Mouse (Mus musculus) small intestine, adult 10 weeks (tissue): ENCODE data around the gene Olfr1136. TPM values are rescaled to one million over a fixed set of nuclear protein-coding genes. Genes with fewer than 3 reads are reported as not detected.

ENCODE experiments used
- polyA plus RNA-seq: library from polyadenylated mRNA; stranded (reverse); fragments of 350-450 nt; fragmentation: Illumina TruSeq; extraction: RNeasy Lipid Tissue Mini Kit (QIAGEN cat#74804); gene quantifications from one replicate; pipeline ENCODE4 v1.2.3, GENCODE M21; 2014; ENCODE audit warnings: low replicate concordance

Olfr1136 gene
- polyA plus RNA-seq, result not detected

GRCm38 (mm10) chr2:87693847-87694246, at the start of gene Olfr1136:
Gene Olfr1136, minus strand, starts transcription at chr2:87693947.

DNA sequence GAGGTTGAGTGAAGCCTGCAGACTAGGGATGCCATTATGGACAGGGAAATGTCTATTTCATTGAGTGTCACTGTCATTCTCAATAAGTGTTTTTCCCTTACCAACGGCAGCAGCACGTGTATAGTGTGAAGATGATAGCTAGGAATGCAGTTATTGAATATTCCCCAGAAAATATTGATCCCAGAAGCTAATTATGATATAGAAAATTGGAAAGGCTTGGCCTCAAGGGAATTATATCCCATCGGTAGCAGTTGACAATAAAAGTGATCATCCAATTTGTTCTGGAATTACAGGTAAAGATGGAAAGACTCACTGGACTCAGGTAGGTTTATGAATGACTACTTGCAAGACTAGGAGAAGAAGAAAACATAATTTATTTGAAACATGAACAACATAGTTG, 49.7 kb upstream of the Olfr1136 start, which contains the start of gene Olfr1140:
Gene Olfr1140, plus strand, starts transcription at position 301 of the 400 bp plus-strand sequence.

GRCm38 (mm10) chr2:87739878-87740277, 46.1 kb upstream of the Olfr1136 start, which contains the start of gene Olfr1138:
Gene Olfr1138, minus strand, starts transcription at chr2:87739978.

GRCm38 (mm10) chr2:87713079-87713478, 19.3 kb upstream of the Olfr1136 start, which contains the start of gene Olfr1137:
Gene Olfr1137, minus strand, starts transcription at chr2:87713179.

DNA sequence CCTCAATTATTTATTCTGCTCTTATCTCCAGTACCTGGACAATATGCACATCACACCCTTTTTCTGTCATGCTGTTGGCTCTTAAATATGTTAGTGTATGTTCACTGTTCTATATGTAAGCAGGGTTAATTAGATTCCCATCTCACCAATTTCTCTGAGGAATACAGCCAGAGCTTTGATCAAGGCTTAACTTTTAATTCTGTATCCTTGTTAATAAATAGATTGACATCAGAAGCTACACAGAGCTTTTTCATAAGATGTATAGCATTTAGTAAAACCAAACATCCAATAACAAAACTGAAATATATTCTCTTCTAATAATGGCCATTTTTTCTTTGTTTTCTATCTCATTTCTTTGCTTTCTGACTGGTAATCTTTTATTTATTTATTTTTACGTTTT, 20.2 kb downstream of the Olfr1136 start, which contains the start of gene Olfr1135:
Gene Olfr1135, minus strand, starts transcription at position 101 of the 400 bp plus-strand sequence.

GRCm38 (mm10) chr2:87658360-87658759, 35.4 kb downstream of the Olfr1136 start, which contains the start of gene Olfr1134:
Gene Olfr1134, minus strand, starts transcription at chr2:87658460.

DNA sequence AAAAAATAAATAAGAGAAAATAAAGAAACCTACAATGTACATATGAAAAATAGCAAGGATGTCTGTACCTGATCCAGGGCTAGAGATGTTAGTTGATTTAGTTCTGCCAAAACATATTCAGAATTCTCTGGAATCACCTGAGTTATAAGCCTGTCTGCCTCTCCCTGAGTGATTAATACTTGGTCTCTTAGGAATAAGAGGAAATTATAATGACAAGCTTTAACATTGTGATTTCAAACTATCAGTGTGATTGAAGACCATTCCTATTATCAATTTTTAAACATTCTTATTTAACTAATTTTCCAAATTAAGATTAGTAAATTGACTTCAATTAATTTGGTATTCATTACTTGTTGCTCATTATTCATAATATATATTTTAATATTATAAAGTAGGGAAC, 46.5 kb downstream of the Olfr1136 start, which contains the start of gene Olfr1133:
Gene Olfr1133, minus strand, starts transcription at position 101 of the 400 bp plus-strand sequence.

Other genes with a start within 250 kb of the Olfr1136 start
- not detected for gene Olfr1126, start 240.0 kb downstream of the Olfr1136 start, polyA plus RNA-seq
- not detected for gene Pramel7, start 196.9 kb downstream of the Olfr1136 start, polyA plus RNA-seq
- not detected for gene Pramel6, start 187.4 kb downstream of the Olfr1136 start, polyA plus RNA-seq
- not detected for gene Olfr153, start 162.2 kb downstream of the Olfr1136 start, polyA plus RNA-seq
- gene Olfr1128, start 148.4 kb downstream of the Olfr1136 start, polyA plus RNA-seq, result not detected
- not detected for gene Olfr1129, start 120.0 kb downstream of the Olfr1136 start, polyA plus RNA-seq
- gene Olfr1130, start 87.7 kb downstream of the Olfr1136 start, polyA plus RNA-seq, result not detected
- not detected for gene Olfr1131, start 66.8 kb downstream of the Olfr1136 start, polyA plus RNA-seq
- not detected for gene Olfr1132, start 56.4 kb downstream of the Olfr1136 start, polyA plus RNA-seq
- gene Olfr1133, start 46.6 kb downstream of the Olfr1136 start, polyA plus RNA-seq, result not detected
- gene Olfr1134, start 35.5 kb downstream of the Olfr1136 start, polyA plus RNA-seq, result not detected
- gene Olfr1135, start 20.3 kb downstream of the Olfr1136 start, polyA plus RNA-seq, result not detected
- not detected for gene Olfr1137, start 19.2 kb upstream of the Olfr1136 start, polyA plus RNA-seq
- gene Olfr1138, start 46.0 kb upstream of the Olfr1136 start, polyA plus RNA-seq, result not detected
- gene Olfr1140, start 49.8 kb upstream of the Olfr1136 start, polyA plus RNA-seq, result not detected
- not detected for gene Olfr1141, start 60.0 kb upstream of the Olfr1136 start, polyA plus RNA-seq
- not detected for gene Olfr152, start 85.5 kb upstream of the Olfr1136 start, polyA plus RNA-seq
- gene Olfr1143, start 106.6 kb upstream of the Olfr1136 start, polyA plus RNA-seq, result not detected
- not detected for gene Olfr1145, start 115.9 kb upstream of the Olfr1136 start, polyA plus RNA-seq
- gene Olfr1148, start 136.6 kb upstream of the Olfr1136 start, polyA plus RNA-seq, result not detected
- gene Olfr1150-ps1, start 150.0 kb upstream of the Olfr1136 start, polyA plus RNA-seq, result not detected
- gene Olfr1151, start 161.9 kb upstream of the Olfr1136 start, polyA plus RNA-seq, result not detected
- gene Olfr1152, start 172.5 kb upstream of the Olfr1136 start, polyA plus RNA-seq, result not detected
- not detected for gene Olfr1153, start 201.0 kb upstream of the Olfr1136 start, polyA plus RNA-seq
- gene Olfr1154, start 211.2 kb upstream of the Olfr1136 start, polyA plus RNA-seq, result not detected